8 mouse cellular contexts compared by ENCODE assay signal in genomic region chr2:92187061-92187460, GRCm38 (mm10).
DNase-seq lines count a peak whose midpoint lies in the region; ATAC-seq and TF ChIP-seq lines count a peak whose summit lies in the region.

No protein-coding gene starts in this region.

- no peak for DNase-seq in layer of hippocampus, adult 2 months (ENCODE audit: low spot score in 2 of 2)
- no peak for DNase-seq in layer of hippocampus, adult 9-10 months (ENCODE audit: low spot score)
- peak; percentile 50 for DNase-seq in embryo, embryonic 10.5 days (ENCODE audit: low spot score)
- DNase-seq in hindbrain, embryonic 14.5 days (ENCODE audit: low spot score) = no peak
- no peak for DNase-seq in lung, postnatal 10 days
- DNase-seq in right cerebral cortex, postnatal 10 days (ENCODE audit: low spot score in 2 of 2) = no peak

- H3K4me3 ChIP-seq in layer of hippocampus, adult 2 months = peak overlapping the region; percentile 81; the same call in 1 of the 2 replicates
- H3K4me3 ChIP-seq in hindbrain, embryonic 14.5 days (replicated peaks; ENCODE audit: low read length) = peak overlapping the region; percentile 90
- H3K4me3 ChIP-seq in neural tube, embryonic 12.5 days = no peak overlapping the region

- no peaks in the 10 kb centered on the region for H3K27me3 ChIP-seq in hindbrain, embryonic 14.5 days (ENCODE audit: control insufficient read depth, insufficient read depth, low read length)
- no peaks in the 10 kb centered on the region for H3K27me3 ChIP-seq in neural tube, embryonic 12.5 days (replicated peaks)

- H3K9ac ChIP-seq in hindbrain, embryonic 14.5 days = 0 out of 2 replicates have a peak overlapping the region, but pooled peaks have one; percentile 1
- no peak overlapping the region for H3K9ac ChIP-seq in neural tube, embryonic 12.5 days

- no peaks in the 10 kb centered on the region for H3K9me3 ChIP-seq in hindbrain, embryonic 14.5 days (ENCODE audit: control insufficient read depth, low read length)
- no peaks in the 10 kb centered on the region for H3K9me3 ChIP-seq in neural tube, embryonic 12.5 days

- TF ChIP-seq CTCF in layer of hippocampus, adult 2 months (conservative IDR thresholded peaks at IDR 0.05) = peak; percentile 58

- 51% methylated on average over 6 of the region's 6 CpGs for WGBS in hindbrain, embryonic 14.5 days
- WGBS in neural tube, embryonic 12.5 days = 29% methylated on average over 6 of the region's 6 CpGs

- H3K36me3 ChIP-seq in hindbrain, embryonic 14.5 days (replicated peaks; ENCODE audit: control insufficient read depth, insufficient read depth) = no peaks in the 10 kb centered on the region
- H3K36me3 ChIP-seq in neural tube, embryonic 12.5 days = no peaks in the 10 kb centered on the region

- no peak overlapping the region for H3K27ac ChIP-seq in layer of hippocampus, adult 2 months
- no peak overlapping the region for H3K27ac ChIP-seq in hindbrain, embryonic 14.5 days
- H3K27ac ChIP-seq in neural tube, embryonic 12.5 days = no peak overlapping the region

- ATAC-seq in hindbrain, embryonic 14.5 days (ENCODE audit: low FRiP score) = no peak
- no peak for ATAC-seq in neural tube, embryonic 12.5 days (ENCODE audit: low FRiP score, low read depth)
- no peak for ATAC-seq in megakaryocyte-erythroid progenitor cell, adult 5-6 weeks (replicated peaks; ENCODE audit: low FRiP score, low TSS enrichment, poor library complexity, severe bottlenecking)

- H3K4me1 ChIP-seq in hindbrain, embryonic 14.5 days (replicated peaks; ENCODE audit: control insufficient read depth, insufficient read depth, low read length) = peaks cover 47% of the 10 kb centered on the region
- peaks cover 31% of the 10 kb centered on the region for H3K4me1 ChIP-seq in neural tube, embryonic 12.5 days

- H3K4me2 ChIP-seq in hindbrain, embryonic 14.5 days (replicated peaks) = peak overlapping the region; percentile 77
- peak overlapping the region; percentile 85 for H3K4me2 ChIP-seq in neural tube, embryonic 12.5 days (replicated peaks)
